Mouse (Mus musculus): ENCODE data around the gene Pmm2. TPM values are rescaled to one million over a fixed set of nuclear protein-coding genes. Genes with fewer than 3 reads are reported as not detected.

The Pmm2 gene
- 100 to 1,000 TPM in 1 of 2 experiments, 10 to 100 TPM in 1; 92.4 to 135 TPM for polyA plus RNA-seq (2017; shearing (Covaris generic))

DNA sequence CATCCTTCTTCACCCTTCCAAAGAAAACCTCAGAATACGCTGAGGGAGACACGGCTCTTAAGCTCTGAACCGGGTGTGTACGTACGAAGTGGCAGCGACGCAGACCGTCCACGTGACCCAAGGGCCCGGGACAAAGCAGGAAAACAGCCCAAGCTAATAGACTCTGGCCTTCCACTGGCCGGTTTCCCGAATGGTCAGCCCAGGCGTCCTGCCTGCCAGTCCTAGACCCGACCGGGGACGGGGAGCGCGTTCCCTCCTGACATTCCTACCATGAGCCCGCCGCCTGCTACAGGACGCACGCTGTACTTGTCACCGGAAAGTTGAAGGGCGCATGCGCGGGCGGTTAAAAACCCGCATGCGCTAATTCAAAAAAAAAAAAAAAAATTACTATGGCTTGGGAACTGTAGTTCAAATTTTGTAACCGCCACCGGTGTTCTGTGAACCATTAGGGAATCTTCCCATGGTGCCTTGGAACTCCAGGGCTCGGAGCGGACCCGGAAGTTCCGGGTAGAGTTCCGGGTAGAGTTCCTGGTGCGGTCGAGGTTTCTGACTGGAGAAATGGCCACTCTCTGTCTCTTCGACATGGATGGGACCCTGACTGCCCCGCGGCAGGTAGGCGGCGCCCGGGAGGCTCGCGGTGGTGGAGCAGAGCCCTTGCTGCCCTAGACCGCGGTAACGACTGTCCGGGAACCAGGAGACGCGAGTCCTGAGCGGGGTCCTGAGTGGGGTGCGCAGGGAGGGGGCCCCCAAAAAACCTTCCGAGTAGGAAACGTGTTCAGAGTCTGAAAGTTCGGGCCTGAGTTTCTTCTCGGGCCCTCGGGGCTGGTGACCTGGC, at the start of gene Pmm2, which contains the start of gene Tmem186:
TSS of gene Pmm2 (plus strand) at position 458 of the 835 bp plus-strand sequence.
TSS of gene Tmem186 (minus strand) at position 496 of the 835 bp plus-strand sequence.

GRCm38 (mm10) chr16:8671551-8672349, 34.3 kb downstream of the Pmm2 start, which contains the start of gene Carhsp1:
TSS of gene Carhsp1 (minus strand) at chr16:8672155.

DNA sequence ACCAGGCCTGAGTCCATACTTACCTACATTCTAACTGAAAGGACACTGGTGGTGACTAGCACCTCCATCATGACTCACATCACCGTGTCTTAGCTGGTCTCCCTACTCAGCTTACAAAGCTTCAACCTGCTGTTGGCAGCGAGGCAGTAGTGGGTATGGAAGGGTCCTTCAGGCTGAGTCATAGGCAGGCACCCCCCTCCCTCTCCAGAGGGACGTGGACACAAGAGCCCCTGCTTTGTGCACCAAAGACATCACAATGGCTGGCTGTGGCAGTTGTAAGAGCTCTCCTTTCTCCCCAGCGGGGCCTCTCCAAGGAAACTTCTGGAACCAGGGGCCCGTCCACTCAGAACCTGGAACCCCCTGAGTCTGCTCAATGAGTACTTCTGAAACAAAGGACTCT, 43.0 kb downstream of the Pmm2 start, which contains the start of gene Gm5767:
TSS of gene Gm5767 (plus strand) at position 301 of the 400 bp plus-strand sequence.

Other genes with a start within 250 kb of the Pmm2 start
- under 1 TPM; 0.18 to 0.93 TPM for gene Tmem114, start 212.5 kb upstream of the Pmm2 start, polyA plus RNA-seq (2017; shearing (Covaris generic))
- gene Mettl22, start 166.9 kb upstream of the Pmm2 start, polyA plus RNA-seq (2017; shearing (Covaris generic)), result 10 to 100 TPM; 24.5 to 30.6 TPM
- gene Abat, start 124.2 kb upstream of the Pmm2 start, polyA plus RNA-seq (2017; shearing (Covaris generic)), result 1 to 10 TPM; 1.0 to 1.6 TPM
- gene Tmem186, start within 50 bp of the Pmm2 start, polyA plus RNA-seq (2017; shearing (Covaris generic)), result 10 to 100 TPM; 12.5 to 20.0 TPM
- 10 to 100 TPM; 16.3 to 32.6 TPM for gene Carhsp1, start 34.5 kb downstream of the Pmm2 start, polyA plus RNA-seq (2017; shearing (Covaris generic))
- 1 to 10 TPM in 1 of 2 experiments, under 1 TPM in 1; 0.58 to 1.1 TPM for gene Gm5767, start 43.1 kb downstream of the Pmm2 start, polyA plus RNA-seq (2017; shearing (Covaris generic))
- 100 to 1,000 TPM; 109 to 121 TPM for gene Usp7, start 154.6 kb downstream of the Pmm2 start, polyA plus RNA-seq (2017; shearing (Covaris generic))
- 10 to 100 TPM; 44.4 to 47.1 TPM for gene 1810013L24Rik, start 192.4 kb downstream of the Pmm2 start, polyA plus RNA-seq (2017; shearing (Covaris generic))

Data from inflammation-experienced regulatory T-cells (primary cell).